Mouse (Mus musculus) neural tube, embryonic 11.5 days (tissue): Measurements from ENCODE around the gene Ccdc8. TPM values are rescaled to one million over a fixed set of nuclear protein-coding genes. Genes with fewer than 3 reads are reported as not detected.
"Not testable (repeated sequence)": the region's sequence is repeated elsewhere in the genome, so short reads cannot be mapped to it uniquely, and the experiment has no call there.

Source experiments
- ATAC-seq: fragments of 200-750 bp; cut with Nextera tagmentation; 2 replicates; pipeline ENCODE4 v1.8.0; 2017; ENCODE audit warnings: moderate number of reproducible peaks, mild to moderate bottlenecking, moderate TSS enrichment, moderate library complexity; ENCODE audit not compliant: insufficient read depth, low FRiP score, low TSS enrichment
- DNase-seq: peaks from one replicate; pipeline ENCODE4 v3.0.0-alpha.2; 2015; ENCODE audit warnings: low spot score
- H3K27ac ChIP-seq: fragments of 300-500 bp; sonication (generic); 2 replicates; pipeline ENCODE4 v1.5.1; 2014; ENCODE audit warnings: low read depth, mild to moderate bottlenecking, low read length
- H3K27me3 ChIP-seq: fragments of 300-500 bp; sonication (generic); 2 replicates; pipeline ENCODE4 v1.6.1; 2014; ENCODE audit warnings: mild to moderate bottlenecking, low read length, mixed read lengths; ENCODE audit not compliant: control insufficient read depth, insufficient read depth
- H3K36me3 ChIP-seq: fragments of 300-500 bp; sonication (generic); 2 replicates; pipeline ENCODE4 v1.6.1; 2014; ENCODE audit warnings: mild to moderate bottlenecking, low read length, moderate library complexity, mixed read lengths; ENCODE audit not compliant: control insufficient read depth, insufficient read depth
- H3K4me1 ChIP-seq: fragments of 300-500 bp; sonication (generic); 2 replicates; pipeline ENCODE4 v1.6.1; 2014; ENCODE audit warnings: low read length, mixed read lengths; ENCODE audit not compliant: control insufficient read depth, insufficient read depth
- H3K4me2 ChIP-seq: fragments of 300-500 bp; sonication (generic); 2 replicates; pipeline ENCODE4 v1.6.1; 2014; ENCODE audit warnings: low read depth, mild to moderate bottlenecking, moderate library complexity
- H3K4me3 ChIP-seq: fragments of 300-500 bp; sonication (generic); 2 replicates; pipeline ENCODE4 v1.5.1; 2014; ENCODE audit warnings: low read depth, low read length
- H3K9ac ChIP-seq: fragments of 300-500 bp; sonication (generic); 2 replicates; pipeline ENCODE4 v1.6.1; 2014; ENCODE audit warnings: mild to moderate bottlenecking, low read length
- H3K9me3 ChIP-seq: fragments of 300-500 bp; sonication (generic); 2 replicates; pipeline ENCODE4 v1.6.1; 2016; ENCODE audit warnings: low read length; ENCODE audit not compliant: control insufficient read depth
- WGBS: fragments of 180-500 bp; shearing (Covaris S2); extraction: QIAGEN DNeasy Blood & Tissue Kit; methylation state at CpG from one replicate; pipeline ENCODE4 v1.1.7; 2014; 5-methylcytosine and 5-hydroxymethylcytosine counted together
- polyA plus RNA-seq: library from polyadenylated mRNA; unstranded; fragments of >200 nt; fragmentation: Nextera tagmentation; extraction: Ambion mirVana; gene quantifications from 2 replicates; pipeline ENCODE4 v1.2.1, GENCODE M21; 2014

The Ccdc8 gene
- polyA plus RNA-seq, 1 experiment from 2014 or later: 16.9 TPM

DNA sequence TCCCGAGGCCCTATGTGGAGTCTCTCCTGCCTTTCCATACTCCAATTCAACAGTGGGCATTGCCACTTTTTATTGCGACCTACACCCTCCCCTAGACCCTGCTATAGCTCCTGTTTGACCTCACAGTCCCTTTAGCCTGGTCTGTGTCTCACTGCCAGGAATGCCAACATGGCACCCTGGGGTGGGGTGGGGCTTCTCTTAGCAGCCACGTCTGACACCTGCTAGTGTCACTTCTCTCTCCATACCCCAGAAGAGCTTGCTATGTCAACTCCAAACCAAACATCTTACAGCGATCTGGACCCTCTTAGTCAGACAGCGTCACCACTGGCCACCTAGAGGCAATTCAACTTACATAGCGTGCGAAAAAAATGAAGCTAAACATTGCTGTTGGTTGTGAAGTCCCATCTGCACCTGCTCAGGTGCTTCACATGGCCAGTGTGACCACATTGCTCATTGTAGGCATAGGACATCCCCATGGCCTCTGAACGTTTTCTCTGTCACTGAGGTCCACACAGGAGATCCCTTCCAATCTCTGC, 43.5 kb upstream of the Ccdc8 start:
- Histone ChIP-seq H3K27ac (no peak overlapping the region), H3K27me3 (peaks cover 49% of the 10 kb centered on the region), H3K4me1 (peaks cover 32% of the 10 kb centered on the region)

DNA sequence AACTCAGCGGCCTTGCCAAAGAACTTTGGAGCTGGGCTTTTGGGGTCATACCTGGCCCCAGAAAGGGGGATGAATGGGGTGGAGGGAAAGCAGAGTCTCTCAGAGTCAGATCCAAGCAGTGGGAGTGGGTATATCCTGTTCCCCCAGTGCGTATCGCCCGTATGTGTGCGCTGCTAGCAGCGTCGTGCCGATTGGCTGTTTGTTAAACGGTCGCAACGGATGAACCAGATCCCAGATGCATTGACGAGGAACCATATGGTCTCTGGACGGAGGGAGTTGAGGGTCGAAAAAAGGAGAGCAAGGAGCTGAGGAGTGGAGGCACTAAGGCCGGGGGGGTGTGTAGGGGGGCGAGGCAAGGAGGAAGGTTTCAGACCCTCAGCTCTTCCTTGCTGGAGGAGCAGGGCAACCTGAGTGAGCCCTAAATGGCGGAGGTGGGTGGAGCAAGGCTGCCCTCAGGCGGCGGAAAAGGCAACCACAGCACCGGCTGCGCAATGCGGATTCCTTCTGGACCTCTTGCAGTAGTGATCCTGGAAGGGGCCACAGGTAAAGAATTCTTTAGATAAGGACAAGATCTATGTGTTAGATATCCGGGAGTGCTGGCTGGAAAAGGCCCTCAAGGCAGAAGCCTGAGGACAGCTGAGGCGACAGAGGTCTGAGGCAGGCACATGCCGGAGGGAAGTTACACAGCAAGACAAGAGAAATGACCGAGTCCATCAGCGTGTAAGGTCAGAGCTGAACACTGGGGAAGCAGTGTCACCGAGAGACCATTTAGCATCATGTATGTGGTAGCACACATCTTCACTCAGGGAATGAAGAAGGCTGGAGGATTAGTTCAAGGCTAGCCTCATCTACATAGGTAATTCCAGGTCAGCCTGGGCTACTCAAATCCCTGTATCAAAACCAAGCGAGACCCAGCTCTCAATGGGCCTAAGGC, 42.3 kb upstream of the Ccdc8 start:
- ATAC-seq: peak; percentile 42
- peak overlapping the region; percentile 48 for H3K9ac ChIP-seq
- peak overlapping the region; percentile 55 for H3K4me2 ChIP-seq
- DNase-seq: peak; percentile 88
- H3K9me3 ChIP-seq: no peaks in the 10 kb centered on the region
- no peak overlapping the region for H3K27ac ChIP-seq
- no peaks in the 10 kb centered on the region for H3K36me3 ChIP-seq
- WGBS: 12% methylated on average over 29 of the region's 29 CpGs
- H3K4me3 ChIP-seq: peak overlapping the region; percentile 4
- peaks cover 45% of the 10 kb centered on the region for H3K27me3 ChIP-seq
- H3K4me1 ChIP-seq: peaks cover 29% of the 10 kb centered on the region

More for the DNA sequence above, 43.5 kb upstream of the Ccdc8 start:
- no peak overlapping the region; the same call in 1 of the 2 replicates for H3K4me2 ChIP-seq
- no peaks in the 10 kb centered on the region for H3K9me3 ChIP-seq
- H3K36me3 ChIP-seq: no peaks in the 10 kb centered on the region
- DNase-seq (no peak), ATAC-seq (no peak)
- WGBS: 48% methylated on average over 8 of the region's 8 CpGs
- no peak overlapping the region for H3K9ac ChIP-seq
- H3K4me3 ChIP-seq: no peak overlapping the region

DNA sequence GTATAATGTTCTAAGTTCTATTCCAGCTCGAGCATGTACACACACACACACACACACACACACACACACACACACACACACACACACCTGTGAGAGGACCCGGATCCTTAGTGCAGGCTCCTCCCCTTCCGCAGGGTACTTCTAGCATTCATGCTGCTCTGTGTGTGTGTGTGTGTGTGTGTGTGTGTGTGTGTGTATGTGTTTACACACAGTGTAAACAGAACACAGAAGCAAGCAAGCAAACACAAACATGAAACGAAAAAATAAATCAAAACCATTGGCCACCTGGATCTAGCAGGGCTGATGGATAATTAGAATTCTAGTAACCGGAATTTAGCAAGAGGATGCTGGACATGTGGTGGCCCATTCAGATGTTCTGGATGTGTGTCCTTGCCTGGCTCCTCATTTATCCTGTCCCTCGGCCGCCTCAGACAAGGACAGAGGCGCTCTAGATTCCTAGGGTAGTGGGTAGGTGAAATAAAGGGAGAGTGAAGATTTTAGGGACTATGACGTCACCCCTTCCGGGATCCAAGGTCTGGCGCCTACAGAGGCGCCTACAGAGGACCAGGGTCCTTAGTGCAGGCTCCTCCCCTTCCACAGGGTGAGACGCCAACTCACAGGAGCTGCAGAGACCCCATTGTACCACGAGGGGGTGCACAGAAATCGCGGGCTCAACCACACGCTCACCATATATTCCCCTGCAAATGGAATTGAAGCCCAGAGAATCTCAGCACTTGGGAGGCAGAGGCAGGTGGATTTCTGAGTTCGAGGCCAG, 41.5 kb upstream of the Ccdc8 start:
- Histone ChIP-seq H3K4me3 (no peak overlapping the region), H3K36me3 (no peaks in the 10 kb centered on the region), H3K9me3 (no peaks in the 10 kb centered on the region), H3K27me3 (peaks cover 36% of the 10 kb centered on the region), H3K9ac (no peak overlapping the region), H3K27ac (no peak overlapping the region), H3K4me2 (no peak overlapping the region), H3K4me1 (peaks cover 24% of the 10 kb centered on the region)
- 28% methylated on average over 18 of the region's 18 CpGs for WGBS
- peak; percentile 88 for DNase-seq
- ATAC-seq: peak; percentile 62

DNA sequence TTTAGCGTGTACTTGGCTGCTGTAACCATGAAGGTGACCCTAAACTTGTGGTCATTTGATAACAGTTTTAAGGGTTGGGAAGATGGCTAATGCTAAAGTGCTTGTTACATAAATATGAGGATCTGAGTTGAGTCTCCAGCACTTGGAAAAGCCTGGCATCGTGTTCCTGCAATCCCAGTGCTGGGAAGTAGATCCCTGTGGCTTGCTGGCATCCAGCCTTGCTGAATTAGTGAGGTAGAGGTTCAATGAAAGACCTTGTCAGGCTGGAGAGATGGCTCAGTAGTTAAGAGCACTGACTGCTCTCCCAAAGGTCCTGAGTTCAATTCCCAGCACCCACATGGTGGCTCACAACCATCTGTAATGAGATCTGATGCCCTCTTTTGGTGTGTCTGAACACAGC, 38.7 kb upstream of the Ccdc8 start:
- not testable (repeated sequence) for H3K4me2 ChIP-seq, H3K27me3 ChIP-seq, ATAC-seq, H3K9me3 ChIP-seq, DNase-seq, H3K4me3 ChIP-seq, H3K4me1 ChIP-seq, H3K36me3 ChIP-seq, H3K27ac ChIP-seq, H3K9ac ChIP-seq
- 59% methylated on average over 2 of the region's 2 CpGs for WGBS

DNA sequence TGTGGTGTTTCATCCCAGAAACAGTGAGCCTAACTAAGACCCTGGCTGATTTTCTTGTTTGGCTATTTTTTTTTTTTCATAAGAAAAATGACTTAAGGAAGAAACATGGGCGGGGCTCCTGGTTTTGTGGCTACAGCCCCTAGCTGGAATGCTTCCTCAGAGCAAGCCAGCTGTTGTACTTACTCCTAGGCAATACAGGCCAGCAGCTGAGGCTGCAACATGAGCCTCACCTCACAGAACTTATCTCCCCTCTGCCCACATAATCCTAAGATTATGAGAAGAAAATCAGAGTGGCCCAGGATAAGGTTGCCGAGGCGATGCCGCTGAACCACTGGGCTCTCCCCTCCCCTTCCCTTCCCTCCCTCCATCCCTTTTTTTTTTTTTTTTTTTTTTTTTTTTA, 36.8 kb upstream of the Ccdc8 start:
- no peaks in the 10 kb centered on the region for H3K27me3 ChIP-seq
- H3K4me1 ChIP-seq: 0 out of 2 replicates have a peak, but pooled peaks cover 4% of the 10 kb centered on the region
- no peak for DNase-seq
- H3K27ac ChIP-seq: no peak overlapping the region
- WGBS: 90% methylated on average over 4 of the region's 4 CpGs
- H3K9me3 ChIP-seq: no peaks in the 10 kb centered on the region
- H3K4me3 ChIP-seq: no peak overlapping the region
- H3K4me2 ChIP-seq: no peak overlapping the region
- no peak for ATAC-seq
- no peaks in the 10 kb centered on the region for H3K36me3 ChIP-seq
- no peak overlapping the region for H3K9ac ChIP-seq

DNA sequence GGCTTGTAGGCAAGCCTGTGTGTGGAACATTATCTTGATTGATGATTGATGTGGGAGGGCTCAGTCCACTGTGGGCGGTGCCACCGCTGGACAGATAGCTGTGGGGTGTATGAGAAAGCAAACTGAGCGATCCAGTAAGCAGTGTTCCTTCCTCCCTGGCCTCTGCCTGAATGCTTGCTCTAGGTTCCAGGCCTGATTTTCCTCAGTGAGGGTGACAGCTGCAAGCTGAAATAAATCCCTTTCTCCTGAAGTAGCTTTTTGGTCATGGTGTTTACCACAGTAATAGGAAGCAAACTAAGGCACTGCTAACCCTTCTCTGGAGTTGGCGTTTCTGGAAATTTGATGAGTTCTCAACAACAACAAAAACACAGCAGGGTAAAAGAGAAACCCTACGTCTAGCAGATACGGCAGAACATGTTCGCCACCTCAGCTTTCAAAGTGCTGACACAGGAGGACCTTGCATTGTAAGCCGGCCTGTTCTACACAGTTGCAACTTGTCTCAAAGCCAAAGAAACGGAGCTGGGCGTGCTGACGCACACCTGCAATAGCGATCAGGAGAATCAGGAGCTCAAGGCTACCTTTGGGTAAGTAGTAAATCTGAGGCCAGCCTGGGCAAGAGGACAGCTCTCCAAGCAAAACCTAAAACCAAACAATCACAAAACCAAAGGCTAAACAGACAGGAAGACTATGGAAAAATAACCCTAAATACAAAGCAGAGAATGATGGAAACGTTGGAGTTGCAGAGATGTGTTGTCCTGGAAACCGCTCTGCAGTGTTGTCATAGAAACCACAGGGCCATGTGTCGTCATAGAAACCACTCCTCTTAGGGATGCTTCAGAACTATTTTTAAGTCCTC, 35.9 kb upstream of the Ccdc8 start:
- ATAC-seq (no peak), DNase-seq (peak; percentile 55)
- Histone ChIP-seq H3K36me3 (no peaks in the 10 kb centered on the region), H3K4me2 (no peak overlapping the region), H3K27ac (peak overlapping the region; percentile 24; the same call in 1 of the 2 replicates), H3K9me3 (no peaks in the 10 kb centered on the region), H3K9ac (no peak overlapping the region), H3K4me3 (no peak overlapping the region), H3K4me1 (0 out of 2 replicates have a peak, but pooled peaks cover 4% of the 10 kb centered on the region), H3K27me3 (no peaks in the 10 kb centered on the region)
- WGBS: 54% methylated on average over 15 of the region's 15 CpGs

DNA sequence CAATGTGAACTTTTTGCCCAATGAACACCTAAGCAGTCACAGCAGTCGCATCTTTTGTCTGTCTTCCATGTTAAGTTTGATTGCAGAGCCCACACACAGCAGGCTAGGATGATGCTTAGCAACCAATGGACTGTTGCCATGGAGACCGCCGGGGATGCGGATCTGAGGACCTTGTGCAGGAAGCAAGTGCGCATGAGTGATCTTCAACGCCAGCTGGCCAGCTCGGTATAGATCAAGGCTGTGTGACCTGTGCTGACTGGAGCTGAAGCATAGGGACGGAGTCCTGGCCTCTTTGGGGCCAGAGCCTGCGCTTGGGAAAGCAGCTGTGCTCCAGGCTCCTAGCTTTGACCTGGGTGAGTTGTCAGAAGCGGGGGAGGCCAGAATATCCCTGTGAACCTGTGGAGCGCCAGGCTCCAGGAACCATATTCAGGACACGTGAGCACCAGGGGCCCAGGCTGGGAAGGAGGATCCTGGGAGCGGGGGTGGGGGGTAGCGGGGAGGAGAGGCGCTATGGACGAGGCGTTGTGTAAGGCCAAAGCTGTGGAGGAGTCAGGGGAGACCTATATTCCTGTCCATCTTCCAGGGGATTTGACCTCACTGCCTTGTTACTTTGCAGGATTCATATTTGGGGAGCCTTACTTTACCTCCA, 32.8 kb upstream of the Ccdc8 start, which contains the start of gene Pnmal1:
TSS of gene Pnmal1 (plus strand) at position 141 of the 649 bp plus-strand sequence.
- peak within 1 kb of the TSS; percentile 89 for H3K27ac ChIP-seq
- H3K27me3 ChIP-seq: no peaks in the 10 kb centered on the region
- peak; percentile 96 for ATAC-seq
- peak within 1 kb of the TSS; percentile 31; the same call in 1 of the 2 replicates for H3K9ac ChIP-seq
- peak; percentile 94 for DNase-seq
- 18% methylated on average over 17 of the region's 17 CpGs for WGBS
- H3K36me3 ChIP-seq: no peaks in the 10 kb centered on the region
- H3K9me3 ChIP-seq: no peaks in the 10 kb centered on the region
- peak within 1 kb of the TSS; percentile 53 for H3K4me2 ChIP-seq
- 0 out of 2 replicates have a peak, but pooled peaks cover 4% of the 10 kb centered on the region for H3K4me1 ChIP-seq
- H3K4me3 ChIP-seq: peak within 1 kb of the TSS; percentile 22; the same call in 1 of the 2 replicates
